Mouse (Mus musculus): ENCODE data around the gene Vmn1r75. TPM values are rescaled to one million over a fixed set of nuclear protein-coding genes. Genes with fewer than 3 reads are reported as not detected.

Vmn1r75 gene
- polyA plus RNA-seq (2015; fragmentation: Nextera tagmentation; extraction: Ambion mirVana), result not detected in 2 replicates

DNA sequence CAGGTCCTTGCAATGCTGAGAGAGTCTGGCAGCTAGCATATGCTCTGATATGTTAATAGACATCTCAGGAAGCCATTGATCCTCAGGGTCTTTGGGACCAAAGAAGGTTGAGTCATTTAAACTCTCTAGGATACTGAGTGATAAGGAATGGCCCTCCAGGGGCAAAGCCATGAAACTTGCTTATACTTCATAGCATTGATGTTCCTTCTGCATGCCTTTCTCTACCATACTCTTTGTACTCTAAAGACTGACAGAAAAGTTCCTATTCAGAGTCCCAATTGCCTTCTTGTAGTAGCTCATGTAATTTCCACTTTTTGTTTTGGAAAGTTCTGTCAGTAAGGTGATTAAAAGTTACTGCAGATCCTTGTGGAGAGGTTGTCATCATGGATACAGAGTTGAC, at the start of gene Vmn1r75:
TSS of gene Vmn1r75 (plus strand) at position 301 of the 400 bp plus-strand sequence.
- Histone ChIP-seq H3K9me3 (replicated peaks) (no peaks in the 10 kb centered on the region), H3K9ac (no peak within 1 kb of the TSS), H3K27ac (replicated peaks) (no peak within 1 kb of the TSS), H3K4me1 (replicated peaks) (no peaks in the 10 kb centered on the region), H3K4me2 (no peak within 1 kb of the TSS), H3K4me3 (replicated peaks) (no peak within 1 kb of the TSS), H3K36me3 (replicated peaks) (no peaks in the 10 kb centered on the region), H3K27me3 (no peaks in the 10 kb centered on the region)
- no peak for ATAC-seq (ENCODE audit: insufficient read depth)

DNA sequence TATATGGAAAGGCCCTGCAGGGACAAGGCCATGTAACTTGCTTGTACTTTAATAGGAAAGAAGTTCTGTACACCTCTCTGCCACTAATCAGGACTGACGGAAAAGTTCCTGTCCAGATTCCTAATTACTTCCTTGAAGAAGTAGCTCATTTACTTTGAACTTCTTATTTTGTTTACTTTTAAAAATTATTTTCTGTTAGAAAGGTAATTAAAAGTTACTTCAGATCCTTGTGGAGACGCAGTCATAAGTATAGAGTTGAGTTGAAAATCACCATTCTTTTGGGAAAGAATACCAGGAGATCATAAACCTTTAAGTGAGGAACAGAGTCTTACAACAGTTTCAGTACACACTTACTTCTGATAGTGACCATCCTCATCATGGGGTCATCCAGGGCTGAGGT, 40.8 kb upstream of the Vmn1r75 start, which contains the start of gene Vmn1r74:
TSS of gene Vmn1r74 (plus strand) at position 301 of the 400 bp plus-strand sequence.
- H3K4me3 ChIP-seq (replicated peaks), result no peak within 1 kb of the TSS
- H3K9me3 ChIP-seq (replicated peaks), result 0 out of 2 replicates have a peak, but pooled peaks cover 8% of the 10 kb centered on the region
- no peaks in the 10 kb centered on the region for H3K27me3 ChIP-seq
- H3K4me1 ChIP-seq (replicated peaks), result no peaks in the 10 kb centered on the region
- no peak within 1 kb of the TSS for H3K27ac ChIP-seq (replicated peaks)
- no peak within 1 kb of the TSS for H3K4me2 ChIP-seq
- no peak for ATAC-seq (ENCODE audit: insufficient read depth)
- 59% methylated on average over 2 of the region's 2 CpGs for WGBS (ENCODE audit: insufficient replicate concordance)
- H3K36me3 ChIP-seq (replicated peaks), result no peaks in the 10 kb centered on the region
- no peak within 1 kb of the TSS for H3K9ac ChIP-seq

Other genes starting within 250 kb of the Vmn1r75 start
- not detected in 2 replicates for gene Vmn1r72, start 194.5 kb upstream of the Vmn1r75 start, polyA plus RNA-seq (2015; fragmentation: Nextera tagmentation; extraction: Ambion mirVana)
- gene Vmn1r73, start 144.4 kb upstream of the Vmn1r75 start, polyA plus RNA-seq (2015; fragmentation: Nextera tagmentation; extraction: Ambion mirVana), result not detected in 2 replicates
- not detected in 2 replicates for gene Vmn1r74, start 40.6 kb upstream of the Vmn1r75 start, polyA plus RNA-seq (2015; fragmentation: Nextera tagmentation; extraction: Ambion mirVana)
- not detected in 2 replicates for gene Vmn1r76, start 63.6 kb downstream of the Vmn1r75 start, polyA plus RNA-seq (2015; fragmentation: Nextera tagmentation; extraction: Ambion mirVana)
- not detected in 2 replicates for gene Vmn1r77, start 162.1 kb downstream of the Vmn1r75 start, polyA plus RNA-seq (2015; fragmentation: Nextera tagmentation; extraction: Ambion mirVana)

Measured in liver, embryonic 15.5 days (tissue).